Mouse (Mus musculus) spleen, adult 2 months (tissue): Measurements from ENCODE around the gene Fam178b. TPM values are rescaled to one million over a fixed set of nuclear protein-coding genes. Genes with fewer than 3 reads are reported as not detected.
A peak's percentile ranks its signal among the peaks of the same experiment; 100 is the strongest.

ENCODE experiments used
- DNase-seq, 2 experiments: peaks; one replicate each; pipeline versions ENCODE4 v3.0.0 to v3.0.0-alpha.2; 2012 to 2021; ENCODE audit warnings: low spot score in 2 of 2, low read depth in 1 of 2
- H3K27ac ChIP-seq: fragments of 200-500 bp; 2 replicates; pipeline ENCODE4 v1.5.1; 2012; ENCODE audit warnings: low read length, inconsistent platforms; ENCODE audit not compliant: insufficient read depth
- H3K27me3 ChIP-seq: fragments of 200-500 bp; 2 replicates; pipeline ENCODE4 v1.6.1; 2012; ENCODE audit warnings: mild to moderate bottlenecking, moderate library complexity, low read length, inconsistent platforms; ENCODE audit not compliant: control insufficient read depth, insufficient read depth
- H3K36me3 ChIP-seq: fragments of 200-500 bp; 2 replicates; pipeline ENCODE4 v1.6.1; 2012; ENCODE audit warnings: mild to moderate bottlenecking, low read length, inconsistent platforms; ENCODE audit not compliant: control insufficient read depth, insufficient read depth
- H3K4me1 ChIP-seq: fragments of 200-500 bp; 2 replicates; pipeline ENCODE4 v1.6.1; 2011; ENCODE audit warnings: inconsistent platforms; ENCODE audit not compliant: control insufficient read depth, insufficient read depth, insufficient read length
- H3K4me3 ChIP-seq: fragments of 200-500 bp; 2 replicates; pipeline ENCODE4 v1.5.1; 2011; ENCODE audit warnings: mild to moderate bottlenecking, inconsistent platforms; ENCODE audit not compliant: insufficient read depth, insufficient read length; ENCODE audit errors: extremely low read depth
- CTCF ChIP-seq: fragments of 200-500 bp; IDR thresholded peaks from 2 replicates; pipeline ENCODE4 v1.5.1; 2011; ENCODE audit warnings: mild to moderate bottlenecking, inconsistent platforms; ENCODE audit not compliant: insufficient read depth, insufficient read length, insufficient replicate concordance; ENCODE audit errors: extremely low read depth
- POLR2A ChIP-seq: fragments of 200-500 bp; IDR thresholded peaks from 2 replicates; pipeline ENCODE4 v1.6.1; 2011; ENCODE audit warnings: low read depth, low read length, inconsistent platforms
- WGBS: fragments of 180-500 bp; shearing (Covaris S2); methylation state at CpG from one replicate; pipeline ENCODE4 v1.1.7; 2018; 5-methylcytosine and 5-hydroxymethylcytosine counted together
- polyA plus RNA-seq: library from polyadenylated mRNA; depleted of rRNA; stranded (reverse); fragments of >200 nt; gene quantifications from 2 replicates; pipeline ENCODE4 v1.2.3, GENCODE M21; 2012; rRNA removed

Fam178b gene
- polyA plus RNA-seq, 1 experiment, result 1.1 TPM

GRCm38 (mm10) chr1:36518259-36518658 is 164.7 kb downstream of the Fam178b start:
- H3K27me3 ChIP-seq, result no peaks in the 10 kb centered on the region
- 93% methylated on average over 3 of the region's 3 CpGs for WGBS
- H3K27ac ChIP-seq, result no peak overlapping the region
- no peaks in the 10 kb centered on the region for H3K4me1 ChIP-seq
- TF ChIP-seq CTCF (no peak), POLR2A (no peak)
- H3K4me3 ChIP-seq, result no peak overlapping the region
- DNase-seq, result no peak
- peaks cover 30% of the 10 kb centered on the region for H3K36me3 ChIP-seq

GRCm38 (mm10) chr1:36513718-36514117 is 169.3 kb downstream of the Fam178b start:
- no peak overlapping the region for H3K4me3 ChIP-seq
- H3K27ac ChIP-seq, result no peak overlapping the region
- H3K4me1 ChIP-seq, result peaks cover 6% of the 10 kb centered on the region
- TF ChIP-seq POLR2A (no peak), CTCF (no peak)
- 91% methylated on average over 2 of the region's 2 CpGs for WGBS
- DNase-seq, result no peak
- no peaks in the 10 kb centered on the region for H3K27me3 ChIP-seq
- H3K36me3 ChIP-seq, result peaks cover 1% of the 10 kb centered on the region; the same call in 1 of the 2 replicates

- Histone ChIP-seq H3K4me3 (0 out of 2 replicates have a peak overlapping the region, but pooled peaks have one; percentile 89), H3K27ac (no peak overlapping the region), H3K27me3 (no peaks in the 10 kb centered on the region), H3K36me3 (no peaks in the 10 kb centered on the region), H3K4me1 (peaks cover 6% of the 10 kb centered on the region)
- WGBS, result 45% methylated on average over 1 of the region's 1 CpGs
- no peak for TF ChIP-seq CTCF
- TF ChIP-seq POLR2A, result no peak
- no peak for DNase-seq
Measured at GRCm38 (mm10) chr1:36513310-36513709, 169.7 kb downstream of the Fam178b start.

- H3K27me3 ChIP-seq, result no peaks in the 10 kb centered on the region
- no peak overlapping the region for H3K27ac ChIP-seq
- peaks cover 6% of the 10 kb centered on the region for H3K4me1 ChIP-seq
- TF ChIP-seq POLR2A (no peak), CTCF (no peak)
- no peaks in the 10 kb centered on the region for H3K36me3 ChIP-seq
- WGBS, result 7% methylated on average over 16 of the region's 16 CpGs
- no peak for DNase-seq
- peak overlapping the region; percentile 89 for H3K4me3 ChIP-seq
Measured at GRCm38 (mm10) chr1:36512966-36513280, 170.1 kb downstream of the Fam178b start.

Other genes with a start within 250 kb of the Fam178b start
- 8.9 and 11.6 TPM in 2 replicates for gene Lman2l, start 237.9 kb downstream of the Fam178b start, polyA plus RNA-seq
- gene Cnnm4, start 211.6 kb downstream of the Fam178b start, polyA plus RNA-seq, result 5.6 and 5.7 TPM in 2 replicates
- 18.4 and 24.1 TPM in 2 replicates for gene Cnnm3, start 171.3 kb downstream of the Fam178b start, polyA plus RNA-seq
- gene Ankrd23, start 146.3 kb downstream of the Fam178b start, polyA plus RNA-seq, result 16.6 and 17.7 TPM in 2 replicates
- gene Gm42417, start 143.8 kb downstream of the Fam178b start, polyA plus RNA-seq, result not detected in 2 replicates
- gene Ankrd39, start 135.7 kb downstream of the Fam178b start, polyA plus RNA-seq, result 22.2 and 26.0 TPM in 2 replicates
- 8.5 and 9.5 TPM in 2 replicates for gene Sema4c, start 124.8 kb downstream of the Fam178b start, polyA plus RNA-seq
- gene Cox5b, start 8.3 kb upstream of the Fam178b start, polyA plus RNA-seq, result 160 and 241 TPM in 2 replicates
- gene 4933424G06Rik, start 27.0 kb upstream of the Fam178b start, polyA plus RNA-seq, result not detected in 2 replicates
- gene Actr1b, start 31.2 kb upstream of the Fam178b start, polyA plus RNA-seq, result 76.6 and 85.5 TPM in 2 replicates
- 40.5 and 59.0 TPM in 2 replicates for gene Zap70, start 78.6 kb upstream of the Fam178b start, polyA plus RNA-seq